Mouse (Mus musculus): Measurements from ENCODE around the gene Caln1. TPM values are rescaled to one million over a fixed set of nuclear protein-coding genes. Genes with fewer than 3 reads are reported as not detected.
A peak's percentile ranks its signal among the peaks of the same experiment; 100 is the strongest.

Caln1 gene
- total and polyA plus RNA-seq, 2 experiments from 2014 or later = 52.0 to 55.0 TPM

DNA sequence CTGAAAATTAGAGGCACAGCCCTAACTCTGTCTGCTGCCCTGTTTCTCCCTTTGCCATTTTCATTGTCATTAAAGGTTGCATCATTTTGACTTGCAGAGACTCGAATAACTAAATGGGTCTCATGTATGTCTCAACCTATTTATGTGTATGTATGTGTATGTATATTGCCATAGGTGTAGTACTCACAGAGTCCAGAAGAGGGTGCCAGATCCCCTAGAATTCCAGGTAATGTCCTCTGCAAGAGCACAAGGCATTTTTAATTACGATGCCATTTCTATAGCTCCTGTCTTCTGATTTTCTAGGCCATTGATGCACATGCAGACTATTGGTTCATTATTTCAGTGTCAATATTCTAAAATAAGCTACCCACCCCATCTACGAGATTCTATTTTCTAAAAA lies 388.3 kb downstream of the Caln1 start:
- H3K27me3 ChIP-seq (ENCODE audit: insufficient read depth, low read length) = no peaks in the 10 kb centered on the region
- H3K36me3 ChIP-seq (ENCODE audit: insufficient read depth, low read length) = no peaks in the 10 kb centered on the region
- H3K27ac ChIP-seq = no peak overlapping the region
- no peak overlapping the region for H3K4me2 ChIP-seq (ENCODE audit: low read depth, low read length)
- ATAC-seq (no peak), DNase-seq (ENCODE audit: low spot score) (peak; percentile 21)
- 92% methylated on average over 3 of the region's 3 CpGs for WGBS
- no peak overlapping the region for H3K4me3 ChIP-seq (ENCODE audit: low read length)
- H3K4me1 ChIP-seq (ENCODE audit: insufficient read depth, low read length) = no peaks in the 10 kb centered on the region; the same call in 1 of the 2 replicates
- H3K9ac ChIP-seq (replicated peaks; ENCODE audit: low read length) = no peak overlapping the region
- no peaks in the 10 kb centered on the region for H3K9me3 ChIP-seq (ENCODE audit: low read length)
- TF ChIP-seq CTCF (IDR thresholded peaks at IDR 0.05; ENCODE audit: low read depth) = peak; percentile 53

DNA sequence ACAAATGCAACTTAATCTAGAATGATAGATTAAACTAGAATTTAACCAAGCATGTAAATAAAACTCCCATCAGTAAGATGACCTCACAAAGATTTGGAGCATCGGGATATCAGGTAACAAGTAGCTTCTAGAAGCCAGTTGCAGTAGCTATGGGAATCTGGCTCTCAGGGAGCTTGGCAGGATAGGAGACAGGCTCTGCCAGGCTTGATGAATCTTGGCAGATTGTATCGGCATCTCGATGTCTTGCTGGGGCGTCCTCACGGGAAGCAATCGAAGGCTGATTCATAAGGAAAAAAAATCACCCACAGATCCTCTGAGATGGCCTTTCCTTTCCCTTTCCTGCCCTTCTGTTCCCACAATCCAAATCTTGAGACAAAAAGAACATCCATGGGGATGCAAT lies 396.5 kb downstream of the Caln1 start:
- Histone ChIP-seq H3K27ac (no peak overlapping the region), H3K9ac (replicated peaks; ENCODE audit: low read length) (no peak overlapping the region), H3K4me1 (ENCODE audit: insufficient read depth, low read length) (no peaks in the 10 kb centered on the region)

DNA sequence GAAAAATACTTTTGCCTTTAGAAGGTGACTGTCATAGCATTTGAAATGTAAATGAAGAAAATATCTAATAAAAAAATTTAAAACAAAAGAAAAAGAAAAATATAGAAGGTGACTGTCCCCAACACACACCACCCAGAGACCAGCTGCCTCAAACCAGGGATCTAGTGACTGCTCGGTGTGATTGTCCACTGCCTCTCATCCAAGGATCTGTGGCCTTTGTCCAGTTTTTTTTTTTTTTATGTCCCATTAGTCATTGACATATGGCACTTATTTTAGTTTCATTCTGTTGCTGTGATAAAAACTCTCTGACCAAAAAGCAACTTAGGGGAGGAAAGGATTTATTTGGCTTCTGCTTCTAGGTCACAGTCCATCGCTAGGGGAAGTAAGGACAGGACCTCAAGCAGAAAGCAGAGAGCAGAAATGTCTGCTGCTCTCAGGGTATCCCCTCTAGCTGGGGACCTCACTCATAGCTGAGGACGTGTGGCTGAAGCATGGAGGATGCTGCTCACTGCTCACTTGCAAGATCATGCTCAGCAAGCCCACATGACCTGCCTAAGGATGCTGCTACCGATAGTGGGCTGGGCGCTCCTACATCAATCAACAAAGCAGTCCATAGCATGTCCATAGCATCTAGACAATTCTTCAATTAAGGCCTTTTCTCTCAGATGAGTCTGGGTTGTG lies 401.9 kb downstream of the Caln1 start:
- Histone ChIP-seq H3K27me3 (ENCODE audit: insufficient read depth, low read length) (no peaks in the 10 kb centered on the region), H3K9ac (replicated peaks; ENCODE audit: low read length) (no peak overlapping the region), H3K4me3 (ENCODE audit: low read length) (no peak overlapping the region), H3K27ac (no peak overlapping the region), H3K4me1 (ENCODE audit: insufficient read depth, low read length) (no peaks in the 10 kb centered on the region), H3K36me3 (ENCODE audit: insufficient read depth, low read length) (no peaks in the 10 kb centered on the region), H3K4me2 (ENCODE audit: low read depth, low read length) (no peak overlapping the region), H3K9me3 (ENCODE audit: low read length) (no peaks in the 10 kb centered on the region)
- no peak for TF ChIP-seq CTCF (IDR thresholded peaks at IDR 0.05; ENCODE audit: low read depth)
- 72% methylated on average over 5 of the region's 5 CpGs for WGBS
- ATAC-seq (no peak), DNase-seq (ENCODE audit: low spot score) (no peak)

More for the DNA sequence above, 396.5 kb downstream of the Caln1 start:
- H3K4me3 ChIP-seq (ENCODE audit: low read length) = no peak overlapping the region
- TF ChIP-seq CTCF (IDR thresholded peaks at IDR 0.05; ENCODE audit: low read depth) = no peak
- H3K36me3 ChIP-seq (ENCODE audit: insufficient read depth, low read length) = no peaks in the 10 kb centered on the region
- peak; percentile 20 for DNase-seq (ENCODE audit: low spot score)
- no peaks in the 10 kb centered on the region for H3K27me3 ChIP-seq (ENCODE audit: insufficient read depth, low read length)
- WGBS = 61% methylated on average over 6 of the region's 6 CpGs
- no peak overlapping the region for H3K4me2 ChIP-seq (ENCODE audit: low read depth, low read length)
- H3K9me3 ChIP-seq (ENCODE audit: low read length) = no peaks in the 10 kb centered on the region
- no peak for ATAC-seq

DNA sequence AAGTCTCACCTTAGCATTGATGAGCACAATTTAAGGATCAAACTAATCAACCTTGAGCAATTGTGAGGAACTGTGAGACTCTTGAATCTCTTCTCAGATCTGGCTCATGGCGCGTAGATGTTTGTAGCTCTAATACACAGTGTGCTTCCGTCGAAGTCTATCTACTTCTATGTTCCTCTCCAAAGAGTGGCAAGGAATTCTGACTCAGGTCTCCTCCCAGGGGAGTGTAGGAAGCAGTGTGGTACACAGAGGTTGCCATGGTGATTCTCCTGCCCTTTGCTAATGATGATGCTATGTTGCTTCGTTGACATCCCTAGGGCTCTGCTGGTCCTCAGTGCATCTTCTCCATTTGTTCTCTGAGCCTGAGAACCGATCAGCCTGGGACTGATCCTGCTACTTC lies 403.2 kb downstream of the Caln1 start:
- WGBS = 70% methylated on average over 6 of the region's 6 CpGs
- Histone ChIP-seq H3K4me1 (ENCODE audit: insufficient read depth, low read length) (no peaks in the 10 kb centered on the region), H3K9ac (replicated peaks; ENCODE audit: low read length) (no peak overlapping the region), H3K4me2 (ENCODE audit: low read depth, low read length) (no peak overlapping the region), H3K4me3 (ENCODE audit: low read length) (no peak overlapping the region), H3K27me3 (ENCODE audit: insufficient read depth, low read length) (no peaks in the 10 kb centered on the region), H3K27ac (no peak overlapping the region), H3K36me3 (ENCODE audit: insufficient read depth, low read length) (no peaks in the 10 kb centered on the region), H3K9me3 (ENCODE audit: low read length) (no peaks in the 10 kb centered on the region)
- DNase-seq (ENCODE audit: low spot score) (no peak), ATAC-seq (no peak)
- TF ChIP-seq CTCF (IDR thresholded peaks at IDR 0.05; ENCODE audit: low read depth) = no peak

DNA sequence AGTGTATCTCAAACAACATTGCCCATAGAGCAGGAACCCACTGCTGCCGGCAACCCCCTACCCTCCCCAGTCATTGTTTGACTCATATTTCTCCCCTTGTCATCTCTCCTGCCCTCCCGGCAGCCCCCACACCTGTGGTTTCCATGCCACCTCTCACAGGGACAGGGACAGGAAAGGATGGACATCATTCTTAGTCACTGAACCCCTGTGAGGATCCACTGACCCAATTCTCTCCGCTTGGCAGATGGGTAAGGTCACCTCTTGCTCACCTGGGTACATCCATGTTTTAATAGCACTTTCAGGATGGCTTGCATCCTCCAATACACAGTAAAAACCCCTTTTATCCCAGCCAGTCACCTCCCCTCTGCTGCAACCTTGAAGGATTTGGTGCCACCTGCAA lies 405.7 kb downstream of the Caln1 start:
- no peak overlapping the region for H3K4me3 ChIP-seq (ENCODE audit: low read length)
- ATAC-seq (no peak), DNase-seq (ENCODE audit: low spot score) (no peak)
- TF ChIP-seq CTCF (IDR thresholded peaks at IDR 0.05; ENCODE audit: low read depth) = no peak
- H3K9ac ChIP-seq (replicated peaks; ENCODE audit: low read length) = no peak overlapping the region
- H3K27ac ChIP-seq = no peak overlapping the region
- H3K4me2 ChIP-seq (ENCODE audit: low read depth, low read length) = no peak overlapping the region
- no peaks in the 10 kb centered on the region for H3K36me3 ChIP-seq (ENCODE audit: insufficient read depth, low read length)
- no peaks in the 10 kb centered on the region for H3K4me1 ChIP-seq (ENCODE audit: insufficient read depth, low read length)
- WGBS = 94% methylated on average over 3 of the region's 3 CpGs
- H3K27me3 ChIP-seq (ENCODE audit: insufficient read depth, low read length) = no peaks in the 10 kb centered on the region
- no peaks in the 10 kb centered on the region for H3K9me3 ChIP-seq (ENCODE audit: low read length)

DNA sequence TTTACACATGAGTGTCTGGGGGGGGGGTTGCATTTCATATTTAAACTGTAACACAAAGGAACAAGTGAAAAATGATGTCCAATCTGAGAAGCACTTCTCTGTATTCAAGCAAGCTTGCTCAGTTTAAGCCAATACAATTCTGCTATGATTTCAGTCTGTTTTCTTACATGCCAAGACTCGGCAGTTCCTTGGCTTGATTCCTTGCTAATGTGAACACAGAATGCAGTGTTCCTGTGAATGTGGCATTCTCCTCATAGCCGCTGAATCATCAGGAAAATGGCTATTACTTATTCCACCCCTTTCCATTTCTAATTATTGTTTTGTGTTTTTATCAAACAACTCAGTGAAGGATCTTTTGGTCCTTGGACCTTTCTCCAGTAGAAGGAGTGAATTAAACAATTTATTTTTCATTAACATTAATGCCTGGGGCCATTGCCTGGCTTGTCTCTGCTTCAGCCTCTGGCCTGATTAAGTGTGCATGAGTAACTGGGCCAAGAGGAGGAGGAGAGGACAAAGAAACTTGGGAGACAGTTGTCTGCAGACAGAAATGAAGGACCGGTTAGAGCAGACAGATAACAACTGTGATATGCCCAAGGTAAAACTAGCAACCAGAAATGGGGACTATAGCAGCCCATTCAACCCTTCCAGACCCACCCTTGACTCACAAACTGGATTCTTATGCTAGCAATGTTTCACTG lies 423.6 kb downstream of the Caln1 start:
- Histone ChIP-seq H3K4me3 (ENCODE audit: low read length) (no peak overlapping the region), H3K27me3 (ENCODE audit: insufficient read depth, low read length) (no peaks in the 10 kb centered on the region), H3K4me1 (ENCODE audit: insufficient read depth, low read length) (0 out of 2 replicates have a peak, but pooled peaks cover 5% of the 10 kb centered on the region), H3K9ac (replicated peaks; ENCODE audit: low read length) (no peak overlapping the region), H3K4me2 (ENCODE audit: low read depth, low read length) (no peak overlapping the region), H3K27ac (peak overlapping the region; percentile 27; the same call in 1 of the 2 replicates), H3K9me3 (ENCODE audit: low read length) (no peaks in the 10 kb centered on the region), H3K36me3 (ENCODE audit: insufficient read depth, low read length) (no peaks in the 10 kb centered on the region)
- ATAC-seq (peak; percentile 66; the same call in 1 of the 2 replicates), DNase-seq (ENCODE audit: low spot score) (peak; percentile 64)
- TF ChIP-seq CTCF (IDR thresholded peaks at IDR 0.05; ENCODE audit: low read depth) = no peak
- 50% methylated on average over 3 of the region's 3 CpGs for WGBS

DNA sequence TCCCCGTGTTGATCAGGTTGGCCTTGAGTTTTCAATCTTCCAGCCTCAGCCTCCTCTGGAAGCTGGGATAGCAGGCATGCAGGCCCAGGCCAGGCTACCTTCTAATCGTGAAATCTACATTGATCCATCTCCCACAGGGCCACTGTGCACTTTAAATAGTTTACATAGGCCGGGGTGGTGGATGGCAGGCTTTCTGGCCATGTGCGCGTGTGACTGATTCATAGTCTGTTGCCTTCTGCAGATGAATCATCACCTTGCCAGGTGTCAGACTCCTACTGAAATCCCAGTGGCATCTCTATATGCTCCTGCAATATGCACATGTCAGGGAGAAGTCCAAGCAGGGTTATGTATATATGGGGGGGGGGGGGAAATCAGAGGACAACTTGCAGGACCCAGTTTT lies 428.5 kb downstream of the Caln1 start:
- no peak for ATAC-seq
- TF ChIP-seq CTCF (IDR thresholded peaks at IDR 0.05; ENCODE audit: low read depth) = no peak
- 76% methylated on average over 5 of the region's 5 CpGs for WGBS
- no peak for DNase-seq (ENCODE audit: low spot score)
- Histone ChIP-seq H3K27me3 (ENCODE audit: insufficient read depth, low read length) (no peaks in the 10 kb centered on the region), H3K9me3 (ENCODE audit: low read length) (no peaks in the 10 kb centered on the region), H3K9ac (replicated peaks; ENCODE audit: low read length) (no peak overlapping the region), H3K4me1 (ENCODE audit: insufficient read depth, low read length) (0 out of 2 replicates have a peak, but pooled peaks cover under 1% of the 10 kb centered on the region), H3K27ac (no peak overlapping the region), H3K4me2 (ENCODE audit: low read depth, low read length) (no peak overlapping the region), H3K36me3 (ENCODE audit: insufficient read depth, low read length) (no peaks in the 10 kb centered on the region), H3K4me3 (ENCODE audit: low read length) (no peak overlapping the region)

Measured in hindbrain, postnatal 0 days (tissue).